Mouse (Mus musculus): ENCODE results near the gene Kcnb1. TPM values are rescaled to one million over a fixed set of nuclear protein-coding genes. Genes with fewer than 3 reads are reported as not detected.
A peak's percentile ranks its signal among the peaks of the same experiment; 100 is the strongest.

Gene Kcnb1
- polyA plus RNA-seq, 1 experiment from 2014 or later = 0.49 TPM

DNA sequence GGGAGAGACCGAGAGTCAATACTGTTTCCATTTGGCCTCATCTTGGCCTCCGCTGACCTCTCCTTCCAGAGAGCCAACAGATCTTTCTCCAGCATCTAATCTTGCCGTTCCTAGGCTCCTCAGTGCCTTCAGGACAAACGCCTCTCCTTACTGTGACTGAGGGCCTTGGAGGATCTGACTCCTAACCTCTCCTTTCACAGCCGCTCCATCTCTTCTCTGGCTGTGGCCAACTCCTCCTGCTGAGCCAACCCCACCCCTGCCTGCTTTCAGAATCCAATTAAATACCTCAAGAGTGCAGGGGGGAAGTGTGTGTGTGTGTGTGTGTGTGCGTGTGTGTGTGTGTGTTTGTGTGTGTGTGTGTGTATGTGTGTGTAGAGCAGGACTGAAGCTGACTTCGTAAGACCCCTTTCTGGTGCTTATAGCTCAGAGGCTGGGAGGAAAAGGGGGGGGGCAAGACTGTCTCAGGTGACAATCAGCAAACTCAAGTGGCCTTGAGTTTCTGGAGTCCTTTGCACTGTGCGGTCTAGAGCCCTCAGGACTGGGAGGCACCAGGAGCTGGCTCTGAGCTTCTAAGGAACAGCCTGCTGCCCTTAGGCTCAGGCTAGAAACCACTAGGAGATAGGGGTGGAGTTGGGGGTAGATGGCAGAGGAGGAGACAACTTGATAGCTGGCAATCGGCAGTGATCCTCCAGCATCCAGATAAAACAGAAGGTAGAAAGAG, 59.7 kb downstream of the Kcnb1 start:
- H3K36me3 ChIP-seq = no peaks in the 10 kb centered on the region
- whole genome bisulfite sequencing = 47% methylated on average over 9 of the region's 9 CpGs
- H3K27me3 ChIP-seq (ENCODE audit: low read depth, poor library complexity, severe bottlenecking) = no peaks in the 10 kb centered on the region
- DNase-seq (ENCODE audit: low spot score) = no peak
- H3K4me1 ChIP-seq = peaks cover 27% of the 10 kb centered on the region
- H3K27ac ChIP-seq (replicated peaks) = 0 out of 2 replicates have a peak overlapping the region, but pooled peaks have one; percentile 10
- no peak overlapping the region for H3K4me3 ChIP-seq
- H3K9me3 ChIP-seq (replicated peaks) = no peaks in the 10 kb centered on the region

DNA sequence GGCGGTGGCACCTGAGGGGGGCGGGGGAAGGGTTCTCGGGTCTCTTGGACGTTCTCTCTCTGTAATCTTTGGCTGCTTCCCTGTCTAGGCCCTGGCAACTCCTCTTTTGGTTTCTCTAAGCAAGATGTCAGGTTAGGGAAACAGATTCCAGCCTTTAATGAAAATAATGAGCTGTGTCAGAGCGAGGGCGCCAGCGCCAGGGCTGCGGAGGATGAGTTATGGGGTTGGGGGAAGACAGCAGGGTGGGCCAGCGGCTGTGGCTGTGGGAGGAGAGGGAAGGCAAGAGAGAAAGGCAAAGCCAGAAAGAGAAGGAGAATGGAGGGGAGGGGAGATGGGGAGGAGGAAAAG, 60.4 kb downstream of the Kcnb1 start:
- Histone ChIP-seq H3K4me1 (peaks cover 27% of the 10 kb centered on the region), H3K9me3 (replicated peaks) (no peaks in the 10 kb centered on the region), H3K4me3 (peak overlapping the region; percentile 18; the same call in 1 of the 2 replicates), H3K36me3 (no peaks in the 10 kb centered on the region), H3K27me3 (ENCODE audit: low read depth, poor library complexity, severe bottlenecking) (no peaks in the 10 kb centered on the region), H3K27ac (replicated peaks) (0 out of 2 replicates have a peak overlapping the region, but pooled peaks have one; percentile 10)
- WGBS = 30% methylated on average over 9 of the region's 9 CpGs
- peak; percentile 18 for DNase-seq (ENCODE audit: low spot score)

DNA sequence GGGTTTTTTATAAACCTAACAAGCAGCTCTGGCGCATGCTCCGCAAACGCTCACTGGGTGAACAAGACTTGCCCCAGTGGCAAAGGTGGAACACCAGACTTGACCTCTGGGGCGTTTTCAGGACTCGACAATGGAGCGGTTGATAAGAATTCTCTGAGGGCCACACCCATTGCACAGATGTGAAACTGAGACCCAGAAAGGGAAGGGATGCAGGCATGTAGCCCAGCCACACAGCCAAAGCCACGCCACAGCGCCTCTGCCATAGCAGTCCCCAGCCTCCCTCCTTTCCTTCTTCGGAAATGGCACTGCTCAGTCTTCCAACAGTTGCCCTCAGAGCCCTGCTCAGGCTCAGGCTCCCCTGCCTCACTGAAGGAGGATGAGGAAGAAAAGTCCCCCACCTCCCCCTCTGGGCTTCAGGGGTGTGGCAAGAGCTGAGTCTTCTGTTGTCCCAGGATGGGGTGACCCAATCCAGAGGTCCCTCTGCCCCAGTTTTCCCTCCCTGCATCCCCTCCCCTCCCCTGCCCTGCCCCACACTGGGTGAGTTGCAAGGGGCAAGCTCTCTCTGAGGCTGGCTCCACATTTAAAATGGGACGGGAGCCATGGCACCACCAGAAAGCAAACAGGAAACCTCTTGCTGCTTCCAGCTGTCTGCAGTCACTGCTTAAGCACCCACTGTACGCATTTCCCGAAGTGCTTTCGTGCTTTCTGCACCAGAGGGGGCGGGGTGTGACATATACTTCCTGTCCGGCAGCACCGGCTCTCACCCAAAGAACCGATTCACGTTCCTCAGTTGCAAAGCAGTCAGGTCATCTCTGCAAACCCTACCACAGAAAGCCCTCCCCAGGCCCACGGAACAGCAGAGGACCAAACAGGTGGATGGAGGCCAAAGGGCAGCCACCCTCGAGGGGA, 61.0 kb downstream of the Kcnb1 start:
- Histone ChIP-seq H3K36me3 (no peaks in the 10 kb centered on the region), H3K4me1 (peaks cover 28% of the 10 kb centered on the region), H3K27ac (replicated peaks) (0 out of 2 replicates have a peak overlapping the region, but pooled peaks have one; percentile 10), H3K9me3 (replicated peaks) (no peaks in the 10 kb centered on the region), H3K27me3 (ENCODE audit: low read depth, poor library complexity, severe bottlenecking) (no peaks in the 10 kb centered on the region), H3K4me3 (peak overlapping the region; percentile 18; the same call in 1 of the 2 replicates)
- no peak for DNase-seq (ENCODE audit: low spot score)
- 49% methylated on average over 20 of the region's 20 CpGs for WGBS

DNA sequence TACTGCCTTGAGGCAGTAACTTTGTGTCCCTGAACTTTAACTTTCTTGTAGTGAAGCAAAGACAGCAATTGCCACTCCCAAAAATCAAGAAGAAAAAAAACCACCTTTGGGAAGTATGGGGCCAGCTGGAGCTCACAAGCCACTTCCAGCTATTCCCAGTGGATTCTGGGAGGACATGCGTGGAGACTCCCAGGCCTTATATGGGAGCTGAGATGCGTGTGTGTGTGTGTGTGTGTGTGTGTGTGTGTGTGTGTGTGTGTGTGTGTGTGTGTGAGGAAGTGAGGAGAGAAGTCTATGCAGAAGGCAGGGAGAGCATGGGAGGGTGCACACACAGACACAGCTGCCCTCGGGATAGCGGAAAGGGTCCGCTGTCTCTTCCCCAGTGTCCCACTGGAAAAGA, 62.6 kb downstream of the Kcnb1 start:
- no peak overlapping the region for H3K27ac ChIP-seq (replicated peaks)
- DNase-seq (ENCODE audit: low spot score) = no peak
- 94% methylated on average over 5 of the region's 5 CpGs for WGBS
- H3K4me1 ChIP-seq = peaks cover 31% of the 10 kb centered on the region
- H3K9me3 ChIP-seq (replicated peaks) = no peaks in the 10 kb centered on the region
- no peak overlapping the region for H3K4me3 ChIP-seq
- H3K36me3 ChIP-seq = no peaks in the 10 kb centered on the region
- no peaks in the 10 kb centered on the region for H3K27me3 ChIP-seq (ENCODE audit: low read depth, poor library complexity, severe bottlenecking)

DNA sequence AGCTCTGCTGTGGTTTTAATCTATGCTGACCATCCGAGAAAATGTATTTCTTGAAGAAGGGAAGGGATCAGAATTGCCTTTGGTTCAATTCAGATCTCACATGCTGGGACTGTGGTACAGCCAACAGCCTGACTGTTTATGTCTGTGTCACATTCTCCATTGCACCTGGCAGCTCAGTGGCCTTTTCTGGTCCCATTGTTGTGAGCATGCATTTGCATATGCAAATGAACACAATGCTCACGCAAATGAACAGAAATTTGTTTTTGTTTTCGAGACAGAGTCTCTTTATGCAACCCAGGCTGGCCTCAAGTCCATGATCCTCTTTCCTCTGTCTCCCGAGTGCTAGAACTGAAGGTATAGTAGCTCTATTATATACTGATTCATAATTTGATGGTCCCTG, 64.2 kb downstream of the Kcnb1 start:
- WGBS = 69% methylated on average over 4 of the region's 4 CpGs
- Histone ChIP-seq H3K36me3 (no peaks in the 10 kb centered on the region), H3K4me3 (no peak overlapping the region), H3K4me1 (peaks cover 35% of the 10 kb centered on the region), H3K9me3 (replicated peaks) (no peaks in the 10 kb centered on the region), H3K27ac (replicated peaks) (no peak overlapping the region), H3K27me3 (ENCODE audit: low read depth, poor library complexity, severe bottlenecking) (no peaks in the 10 kb centered on the region)
- DNase-seq (ENCODE audit: low spot score) = no peak

DNA sequence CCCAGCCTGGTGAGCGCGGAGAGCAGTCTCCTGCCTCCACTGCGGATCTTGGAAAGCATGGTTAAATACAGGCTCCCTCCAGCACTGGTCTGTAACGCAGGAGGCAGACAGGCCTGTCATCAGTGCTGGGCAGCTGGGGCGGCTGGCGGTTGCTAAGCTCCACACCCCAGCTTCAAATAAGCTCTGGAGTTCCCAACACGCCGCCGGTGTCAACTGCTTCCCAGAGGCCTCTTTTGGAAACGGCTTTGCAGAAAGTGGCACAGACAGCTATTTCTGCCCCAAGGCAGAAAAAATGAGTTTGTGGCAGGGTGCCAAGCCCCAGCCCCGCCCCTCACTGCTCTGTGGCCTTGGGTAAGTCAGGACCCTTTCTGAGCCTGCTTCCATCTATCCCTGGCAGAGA, 66.0 kb downstream of the Kcnb1 start:
- no peak for DNase-seq (ENCODE audit: low spot score)
- 65% methylated on average over 11 of the region's 11 CpGs for WGBS
- Histone ChIP-seq H3K36me3 (no peaks in the 10 kb centered on the region), H3K27me3 (ENCODE audit: low read depth, poor library complexity, severe bottlenecking) (no peaks in the 10 kb centered on the region), H3K27ac (replicated peaks) (0 out of 2 replicates have a peak overlapping the region, but pooled peaks have one; percentile 10), H3K4me3 (no peak overlapping the region), H3K9me3 (replicated peaks) (no peaks in the 10 kb centered on the region), H3K4me1 (peaks cover 17% of the 10 kb centered on the region)

DNA sequence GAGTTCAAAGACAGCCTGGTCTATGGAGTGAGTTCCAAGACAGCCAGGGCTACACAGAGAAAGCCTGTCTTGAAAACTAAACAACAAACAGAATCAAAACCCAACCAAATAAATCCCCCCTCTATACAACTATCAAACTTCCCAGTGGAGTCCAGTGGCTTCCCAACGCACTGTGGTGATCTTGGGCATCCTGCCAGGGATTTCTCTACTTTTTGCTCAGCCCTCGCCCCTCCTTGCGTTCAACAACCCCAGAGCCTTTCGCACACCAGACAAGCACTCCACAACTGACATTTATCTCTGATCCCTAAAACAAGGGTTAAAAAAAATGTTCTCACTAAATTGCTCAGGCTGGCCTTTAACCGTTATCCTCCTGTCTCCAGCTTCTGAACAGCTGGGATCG, 67.2 kb downstream of the Kcnb1 start:
- 89% methylated on average over 6 of the region's 6 CpGs for WGBS
- Histone ChIP-seq H3K9me3 (replicated peaks) (no peaks in the 10 kb centered on the region), H3K4me1 (peaks cover 14% of the 10 kb centered on the region), H3K27ac (replicated peaks) (no peak overlapping the region), H3K4me3 (no peak overlapping the region), H3K27me3 (ENCODE audit: low read depth, poor library complexity, severe bottlenecking) (no peaks in the 10 kb centered on the region), H3K36me3 (no peaks in the 10 kb centered on the region)
- no peak for DNase-seq (ENCODE audit: low spot score)

DNA sequence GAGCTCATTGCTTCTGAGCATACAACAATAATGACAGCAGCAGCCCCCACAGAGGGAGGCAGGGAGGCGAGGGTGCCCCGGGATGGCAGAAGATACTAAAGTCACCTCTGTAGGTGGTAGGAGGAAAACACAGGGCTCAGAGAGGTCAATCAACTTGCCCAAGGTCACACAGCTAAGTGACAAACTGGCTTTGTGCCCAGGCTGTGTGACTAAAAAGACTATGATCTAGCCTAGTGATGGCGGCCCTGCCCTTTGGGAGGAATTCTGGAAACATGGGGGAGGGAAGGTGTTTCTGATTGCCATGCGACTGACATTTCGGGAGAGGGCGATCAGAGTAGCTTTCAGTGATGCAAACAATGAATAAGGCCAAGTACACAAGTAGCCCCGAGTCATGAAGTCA, 68.0 kb downstream of the Kcnb1 start:
- 92% methylated on average over 7 of the region's 7 CpGs for WGBS
- H3K36me3 ChIP-seq = no peaks in the 10 kb centered on the region
- H3K27ac ChIP-seq (replicated peaks) = no peak overlapping the region
- H3K9me3 ChIP-seq (replicated peaks) = no peaks in the 10 kb centered on the region
- no peaks in the 10 kb centered on the region for H3K27me3 ChIP-seq (ENCODE audit: low read depth, poor library complexity, severe bottlenecking)
- no peak for DNase-seq (ENCODE audit: low spot score)
- H3K4me1 ChIP-seq = peaks cover 14% of the 10 kb centered on the region
- no peak overlapping the region for H3K4me3 ChIP-seq

DNA sequence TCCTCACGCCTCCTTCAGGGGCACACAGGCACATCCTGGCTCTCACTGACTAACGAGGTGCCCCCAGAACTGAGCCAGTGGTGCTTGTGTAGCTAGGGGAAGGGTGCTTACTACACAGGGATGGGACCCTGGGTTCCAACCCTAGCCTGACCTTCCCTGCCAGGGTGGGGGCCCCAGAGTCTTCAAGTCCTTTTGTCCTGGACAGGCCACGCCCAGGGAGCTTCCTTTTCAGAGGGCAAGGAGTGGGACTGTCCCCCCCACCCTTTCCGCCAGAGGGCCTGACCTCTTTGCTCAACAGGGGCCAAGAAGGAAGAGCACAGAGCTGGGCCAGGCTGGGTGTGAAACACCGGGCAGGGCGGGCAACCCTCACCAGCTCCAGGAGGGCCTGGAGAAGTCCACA, 68.7 kb downstream of the Kcnb1 start:
- H3K9me3 ChIP-seq (replicated peaks) = no peaks in the 10 kb centered on the region
- 79% methylated on average over 6 of the region's 6 CpGs for WGBS
- DNase-seq (ENCODE audit: low spot score) = no peak
- H3K27ac ChIP-seq (replicated peaks) = peak overlapping the region; percentile 58
- H3K36me3 ChIP-seq = no peaks in the 10 kb centered on the region
- no peaks in the 10 kb centered on the region for H3K27me3 ChIP-seq (ENCODE audit: low read depth, poor library complexity, severe bottlenecking)
- H3K4me1 ChIP-seq = peaks cover 14% of the 10 kb centered on the region
- no peak overlapping the region for H3K4me3 ChIP-seq

DNA sequence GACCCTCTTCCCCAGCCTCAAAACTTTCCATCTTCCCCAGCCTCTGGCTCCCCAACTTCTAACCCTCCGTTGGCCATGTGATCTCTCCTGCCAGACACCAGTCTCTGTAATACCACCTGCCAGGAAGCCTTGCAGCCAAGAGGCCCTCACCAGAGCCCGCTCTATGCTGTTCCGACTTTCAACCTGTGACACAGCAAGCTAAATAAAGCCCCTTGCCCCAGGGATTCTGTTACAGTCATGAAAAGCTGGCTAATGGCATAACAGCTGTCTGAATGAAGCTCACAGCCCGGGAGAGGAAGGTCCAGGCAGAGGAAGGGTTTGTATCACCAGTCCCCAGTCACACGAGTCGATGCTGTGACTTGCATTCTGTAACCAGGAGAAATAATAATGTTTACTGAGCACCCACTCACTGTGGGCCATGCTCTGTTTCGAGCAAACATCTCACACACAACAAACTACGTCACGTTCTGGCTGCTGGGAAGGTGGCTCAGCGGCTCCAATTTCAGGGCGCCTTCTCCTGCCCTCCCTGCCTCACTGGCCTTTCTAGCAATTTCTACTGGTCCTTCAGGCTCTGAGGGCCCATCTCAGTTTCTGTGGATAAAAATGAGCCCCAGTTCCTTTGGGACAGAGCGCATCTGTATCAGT, 69.6 kb downstream of the Kcnb1 start:
- no peak overlapping the region for H3K4me3 ChIP-seq
- H3K4me1 ChIP-seq = peaks cover 17% of the 10 kb centered on the region
- no peak for DNase-seq (ENCODE audit: low spot score)
- no peaks in the 10 kb centered on the region for H3K36me3 ChIP-seq
- H3K9me3 ChIP-seq (replicated peaks) = no peaks in the 10 kb centered on the region
- H3K27me3 ChIP-seq (ENCODE audit: low read depth, poor library complexity, severe bottlenecking) = no peaks in the 10 kb centered on the region
- 85% methylated on average over 12 of the region's 12 CpGs for WGBS
- H3K27ac ChIP-seq (replicated peaks) = no peak overlapping the region

DNA sequence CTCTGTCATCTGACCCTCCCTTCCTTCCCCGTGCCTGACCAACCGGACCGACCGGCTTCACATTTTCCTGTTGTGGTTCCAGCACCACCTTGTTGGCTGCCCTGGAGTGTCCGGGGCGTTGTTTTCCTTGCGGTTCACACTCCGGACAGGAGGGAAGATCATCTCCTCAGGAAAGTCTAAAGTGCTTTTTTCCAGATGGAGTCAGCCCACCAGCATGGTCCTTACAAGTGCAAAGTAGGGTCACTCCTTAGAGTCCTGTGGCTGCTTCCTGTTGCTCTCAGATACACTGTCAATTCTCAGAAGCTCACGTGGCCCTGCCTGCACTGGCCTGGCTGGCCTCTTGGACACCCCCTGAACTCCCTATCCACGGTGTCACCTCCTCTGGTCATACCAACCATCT, 71.9 kb downstream of the Kcnb1 start:
- Histone ChIP-seq H3K36me3 (no peaks in the 10 kb centered on the region), H3K27me3 (ENCODE audit: low read depth, poor library complexity, severe bottlenecking) (no peaks in the 10 kb centered on the region), H3K4me3 (no peak overlapping the region), H3K4me1 (peaks cover 16% of the 10 kb centered on the region), H3K9me3 (replicated peaks) (no peaks in the 10 kb centered on the region), H3K27ac (replicated peaks) (no peak overlapping the region)
- DNase-seq (ENCODE audit: low spot score) = no peak
- WGBS = 83% methylated on average over 10 of the region's 10 CpGs

DNA sequence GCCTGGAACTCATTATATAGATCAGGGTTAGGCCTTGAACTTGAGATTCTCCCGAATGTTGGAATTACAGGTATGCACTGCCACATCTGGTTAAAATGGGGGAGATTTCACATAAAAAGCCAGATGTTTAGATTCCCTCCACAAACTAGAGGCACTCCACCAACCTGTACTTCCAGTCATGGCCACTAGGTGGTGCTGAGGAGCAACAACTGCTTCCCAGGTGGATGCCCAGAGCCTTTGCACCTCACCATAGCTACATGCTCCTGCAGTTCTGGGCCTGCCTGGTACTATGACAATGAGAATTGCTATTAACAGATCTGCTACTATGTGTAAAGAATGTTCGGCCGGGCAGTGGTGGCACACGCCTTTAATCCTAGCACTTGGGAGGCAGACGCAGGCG, 77.2 kb downstream of the Kcnb1 start:
- no peaks in the 10 kb centered on the region for H3K9me3 ChIP-seq (replicated peaks)
- no peak overlapping the region for H3K4me3 ChIP-seq
- no peaks in the 10 kb centered on the region for H3K27me3 ChIP-seq (ENCODE audit: low read depth, poor library complexity, severe bottlenecking)
- WGBS = 49% methylated on average over 6 of the region's 6 CpGs
- peaks cover 19% of the 10 kb centered on the region for H3K4me1 ChIP-seq
- no peaks in the 10 kb centered on the region for H3K36me3 ChIP-seq
- H3K27ac ChIP-seq (replicated peaks) = no peak overlapping the region
- DNase-seq (ENCODE audit: low spot score) = peak; percentile 84

Measured in midbrain, embryonic 10.5 days (tissue).